Mouse (Mus musculus) heart, postnatal 14 days (tissue): ENCODE measurements around the gene Slc39a7. TPM values are rescaled to one million over a fixed set of nuclear protein-coding genes. Genes with fewer than 3 reads are reported as not detected.
"Not testable (repeated sequence)": the region's sequence is repeated elsewhere in the genome, so short reads cannot be mapped to it uniquely, and the experiment has no call there.

Experiments
- DNase-seq, 2 experiments: peaks; one replicate each; pipeline ENCODE4 v3.0.0; 2021 to 2022
- intact Hi-C: fragments of 180-260 bp; cut with DNase I; formaldehyde crosslinking; loops from one replicate; pipeline ENCODE4 v1.15.1; 2025
- total RNA-seq, 2 experiments: library from RNA; stranded (reverse); gene quantifications; 2 replicates each; pipeline ENCODE4 v1.2.3; 2021

Slc39a7 gene
- total RNA-seq, 2 experiments from 2014 or later: 63.2 to 63.3 TPM

GRCm38 (mm10) chr17:34010156-34010555 is 21.3 kb downstream of the Slc39a7 start:
- DNase-seq: no peak
- intact Hi-C loops: no loop called here

- intact Hi-C loops: no loop called here
Measured at GRCm38 (mm10) chr17:34006570-34006969, 24.9 kb downstream of the Slc39a7 start.

GRCm38 (mm10) chr17:34003426-34003825 is 28.1 kb downstream of the Slc39a7 start:
- intact Hi-C loops: loop anchor here (5.0 kb wide), 1 partner anchor 36 kb away; no protein-coding TSS in a partner anchor
- peak in 1 of 2 experiments; percentile 48 for DNase-seq

More at GRCm38 (mm10) chr17:34006570-34006969, 24.9 kb downstream of the Slc39a7 start:
- DNase-seq: no peak

GRCm38 (mm10) chr17:34000796-34001195 is 30.7 kb downstream of the Slc39a7 start:
- intact Hi-C loops: loop anchor here (5.0 kb wide), 1 partner anchor 33 kb away; no protein-coding TSS in a partner anchor
- DNase-seq: not testable (repeated sequence)

- intact Hi-C loops: loop anchor here (5.0 kb wide), 1 partner anchor 33 kb away; no protein-coding TSS in a partner anchor
Measured at GRCm38 (mm10) chr17:34000150-34000537, 31.3 kb downstream of the Slc39a7 start, which contains the start of gene H2-K1. H2-K1 (minus strand) TSS chr17:34000347.

GRCm38 (mm10) chr17:33999341-34000149 is 31.9 kb downstream of the Slc39a7 start:
- DNase-seq: peak; percentile 29 to 34
- intact Hi-C loops: loop anchor here (5.0 kb wide), 1 partner anchor 32 kb away; no protein-coding TSS in a partner anchor

More at GRCm38 (mm10) chr17:34000150-34000537, 31.3 kb downstream of the Slc39a7 start, which contains the start of gene H2-K1:
- peak; percentile 87 to 92 for DNase-seq

- intact Hi-C loops, DNase-seq: not testable (repeated sequence)
Measured at GRCm38 (mm10) chr17:33998697-33999096, 32.8 kb downstream of the Slc39a7 start.

GRCm38 (mm10) chr17:33997025-33997424 is 34.5 kb downstream of the Slc39a7 start:
- intact Hi-C loops, DNase-seq: not testable (repeated sequence)

- intact Hi-C loops: no loop called here
- DNase-seq: no peak
Measured at GRCm38 (mm10) chr17:33995651-33996050, 35.8 kb downstream of the Slc39a7 start.

GRCm38 (mm10) chr17:33994959-33995358 is 36.5 kb downstream of the Slc39a7 start:
- DNase-seq: no peak
- intact Hi-C loops: no loop called here

- peak; percentile 53 to 76 for DNase-seq
- intact Hi-C loops: no loop called here
Measured at GRCm38 (mm10) chr17:33991788-33992664, 39.5 kb downstream of the Slc39a7 start.

GRCm38 (mm10) chr17:33982136-33982535 is 49.3 kb downstream of the Slc39a7 start:
- DNase-seq: peak; percentile 68 to 77
- intact Hi-C loops: loop anchor here (1.0 kb wide), 1 partner anchor 14 kb away; no protein-coding TSS in a partner anchor

- intact Hi-C loops: not testable (repeated sequence)
- peak; percentile 83 to 88 for DNase-seq
Measured at GRCm38 (mm10) chr17:33981192-33981909, 50.1 kb downstream of the Slc39a7 start.

- no peak for DNase-seq
- intact Hi-C loops: no loop called here
Measured at GRCm38 (mm10) chr17:33980181-33981035, 51.1 kb downstream of the Slc39a7 start.

- no peak for DNase-seq
- intact Hi-C loops: no loop called here
Measured at GRCm38 (mm10) chr17:33979512-33980050, 51.9 kb downstream of the Slc39a7 start.

- DNase-seq: peak; percentile 69 to 74
Measured at GRCm38 (mm10) chr17:33978631-33979031, 52.9 kb downstream of the Slc39a7 start.

More at GRCm38 (mm10) chr17:33978631-33979031, 52.9 kb downstream of the Slc39a7 start:
- intact Hi-C loops: no loop called here
